Mouse (Mus musculus): ENCODE data around the gene Hsd3b5. TPM values are rescaled to one million over a fixed set of nuclear protein-coding genes. Genes with fewer than 3 reads are reported as not detected.
"Not testable (repeated sequence)": the region's sequence is repeated elsewhere in the genome, so short reads cannot be mapped to it uniquely, and the experiment has no call there.

Gene Hsd3b5
- not detected in 2 replicates for polyA plus RNA-seq (2015; fragmentation: Nextera tagmentation; extraction: Ambion mirVana)

DNA sequence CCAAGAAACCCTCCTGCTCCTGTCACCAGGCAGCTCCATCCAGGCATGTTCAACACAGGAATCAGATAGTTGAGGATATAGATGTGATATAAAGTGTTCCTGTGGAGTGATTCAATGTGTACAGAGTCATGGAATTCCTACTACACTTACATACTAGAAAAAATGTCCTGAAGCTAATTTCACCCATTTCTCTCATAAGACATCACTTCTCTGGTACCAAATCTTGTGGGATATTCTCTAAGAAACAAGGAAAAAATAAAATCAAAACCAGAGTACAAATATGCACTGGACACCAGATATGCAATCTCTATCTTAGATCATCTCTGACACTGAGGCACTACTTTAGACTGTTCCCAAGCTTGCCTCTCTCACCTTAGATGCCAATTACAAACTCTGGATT is at the start of gene Hsd3b5:
Gene Hsd3b5 (minus strand): TSS at position 101 of the 400 bp plus-strand sequence.
- Histone ChIP-seq H3K27me3 (no peaks in the 10 kb centered on the region), H3K4me2 (no peak within 1 kb of the TSS), H3K4me1 (replicated peaks) (no peaks in the 10 kb centered on the region), H3K9ac (no peak within 1 kb of the TSS), H3K4me3 (no peak within 1 kb of the TSS), H3K27ac (replicated peaks) (no peak within 1 kb of the TSS), H3K9me3 (no peaks in the 10 kb centered on the region), H3K36me3 (no peaks in the 10 kb centered on the region)
- no peak for ATAC-seq (ENCODE audit: low read depth)

DNA sequence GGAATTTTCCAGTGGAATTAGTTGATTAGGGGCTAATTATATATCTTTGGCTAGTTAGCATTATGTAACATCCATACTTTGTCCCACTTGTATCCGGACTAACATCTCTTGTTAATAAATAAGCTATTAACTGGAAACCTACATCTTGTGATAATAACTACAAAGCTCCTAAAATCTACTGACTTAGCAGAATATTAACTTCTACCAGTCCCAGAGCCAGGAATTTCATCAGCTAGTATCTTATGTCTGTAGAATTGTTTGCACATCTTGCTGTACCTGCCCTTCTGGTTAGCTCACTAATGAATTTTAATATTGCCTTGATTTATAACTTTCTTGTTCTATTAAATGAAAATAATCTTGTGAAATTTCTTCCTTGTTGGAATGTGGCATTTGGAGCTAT is 5.1 kb upstream of the Hsd3b5 start:
- Histone ChIP-seq H3K27me3 (no peaks in the 10 kb centered on the region), H3K9me3 (no peaks in the 10 kb centered on the region), H3K36me3 (no peaks in the 10 kb centered on the region), H3K27ac (replicated peaks) (no peak overlapping the region), H3K4me2 (no peak overlapping the region), H3K9ac (no peak overlapping the region), H3K4me3 (no peak overlapping the region), H3K4me1 (replicated peaks) (no peaks in the 10 kb centered on the region)
- ATAC-seq (ENCODE audit: low read depth) = no peak
- 98% methylated on average over 1 of the region's 1 CpGs for WGBS

GRCm38 (mm10) chr3:98629633-98630032 is 419 bp downstream of the Hsd3b5 start:
- no peaks in the 10 kb centered on the region for H3K4me1 ChIP-seq (replicated peaks)
- H3K36me3 ChIP-seq = no peaks in the 10 kb centered on the region
- H3K9me3 ChIP-seq = no peaks in the 10 kb centered on the region
- WGBS = 89% methylated on average over 3 of the region's 3 CpGs
- H3K4me3 ChIP-seq = no peak overlapping the region
- no peak for ATAC-seq (ENCODE audit: low read depth)
- H3K4me2 ChIP-seq = no peak overlapping the region
- H3K27ac ChIP-seq (replicated peaks) = no peak overlapping the region
- H3K27me3 ChIP-seq = no peaks in the 10 kb centered on the region
- no peak overlapping the region for H3K9ac ChIP-seq

- H3K27me3 ChIP-seq; H3K27ac ChIP-seq (replicated peaks); H3K4me2 ChIP-seq; H3K9ac ChIP-seq; H3K4me1 ChIP-seq (replicated peaks); H3K4me3 ChIP-seq; ATAC-seq (ENCODE audit: low read depth); H3K9me3 ChIP-seq; H3K36me3 ChIP-seq: not testable (repeated sequence)
- WGBS = 84% methylated on average over 1 of the region's 1 CpGs
Observed at GRCm38 (mm10) chr3:98616786-98617185, 13.3 kb downstream of the Hsd3b5 start.

GRCm38 (mm10) chr3:98616244-98616643 is 13.8 kb downstream of the Hsd3b5 start:
- ATAC-seq (ENCODE audit: low read depth) = 0 out of 2 replicates have a peak, but pooled peaks have one; percentile 32
- not testable (repeated sequence) for H3K9me3 ChIP-seq; H3K4me1 ChIP-seq (replicated peaks); H3K27ac ChIP-seq (replicated peaks); H3K9ac ChIP-seq; H3K4me3 ChIP-seq; H3K36me3 ChIP-seq; H3K27me3 ChIP-seq; H3K4me2 ChIP-seq
- whole genome bisulfite sequencing = 13% methylated on average over 2 of the region's 2 CpGs

DNA sequence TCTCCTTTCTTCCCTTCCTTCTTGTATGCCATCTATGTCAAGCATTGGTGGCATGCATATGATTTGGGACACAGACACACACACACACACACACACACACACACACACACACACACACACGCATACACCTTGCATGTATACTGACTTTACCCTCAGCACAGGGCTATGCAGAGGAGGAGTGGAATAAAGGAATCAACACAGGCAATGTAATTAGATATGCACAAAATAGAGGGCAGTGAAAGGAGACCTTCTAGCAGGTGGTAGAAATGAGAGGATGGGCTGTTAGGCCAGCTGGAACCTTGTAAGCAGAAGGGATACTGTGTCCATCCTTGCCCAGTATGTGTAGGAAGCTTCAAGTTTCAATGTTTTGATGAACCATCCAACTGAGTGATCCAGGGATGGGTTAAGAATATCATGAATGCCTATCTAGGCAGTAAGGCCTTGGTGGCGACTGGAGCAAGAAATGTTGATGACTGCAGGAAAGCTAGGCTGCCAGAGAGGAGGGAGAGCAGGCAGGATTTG is 15.6 kb downstream of the Hsd3b5 start:
- WGBS = 85% methylated on average over 2 of the region's 2 CpGs

GRCm38 (mm10) chr3:98613963-98614362 is 16.1 kb downstream of the Hsd3b5 start:
- Histone ChIP-seq H3K36me3 (no peaks in the 10 kb centered on the region), H3K9ac (no peak overlapping the region)
- no peak for ATAC-seq (ENCODE audit: low read depth)

More for the DNA sequence above, 15.6 kb downstream of the Hsd3b5 start:
- H3K4me2 ChIP-seq; H3K4me3 ChIP-seq; H3K9ac ChIP-seq; H3K4me1 ChIP-seq (replicated peaks); H3K9me3 ChIP-seq; H3K36me3 ChIP-seq; H3K27ac ChIP-seq (replicated peaks); H3K27me3 ChIP-seq; ATAC-seq (ENCODE audit: low read depth): not testable (repeated sequence)

DNA sequence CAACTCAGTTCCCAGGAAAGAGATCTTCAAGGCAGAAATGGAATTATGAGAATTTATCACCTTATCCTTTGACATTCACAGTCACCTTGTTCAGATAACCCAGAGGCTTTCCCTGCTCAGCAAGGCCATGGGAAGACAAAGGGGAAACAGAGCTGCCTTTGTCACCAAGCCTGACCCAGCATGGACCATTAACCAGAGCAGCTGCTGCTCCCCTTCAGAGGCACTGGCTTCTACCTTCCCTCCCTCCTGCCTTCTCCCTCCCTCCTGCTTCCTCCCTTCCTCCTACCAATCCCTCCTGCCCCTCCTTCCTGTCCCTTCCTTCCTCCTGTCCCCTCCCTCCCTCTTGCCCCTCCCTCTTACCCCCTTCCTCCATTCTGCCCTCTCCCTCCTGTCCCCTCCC is 16.5 kb downstream of the Hsd3b5 start:
- H3K4me2 ChIP-seq; H3K9ac ChIP-seq; ATAC-seq (ENCODE audit: low read depth); H3K36me3 ChIP-seq; H3K27me3 ChIP-seq; H3K27ac ChIP-seq (replicated peaks); H3K9me3 ChIP-seq; H3K4me3 ChIP-seq; H3K4me1 ChIP-seq (replicated peaks): not testable (repeated sequence)

More at GRCm38 (mm10) chr3:98613963-98614362, 16.1 kb downstream of the Hsd3b5 start:
- Histone ChIP-seq H3K4me1 (replicated peaks) (no peaks in the 10 kb centered on the region), H3K4me2 (no peak overlapping the region), H3K27ac (replicated peaks) (no peak overlapping the region), H3K27me3 (no peaks in the 10 kb centered on the region), H3K9me3 (no peaks in the 10 kb centered on the region), H3K4me3 (no peak overlapping the region)

DNA sequence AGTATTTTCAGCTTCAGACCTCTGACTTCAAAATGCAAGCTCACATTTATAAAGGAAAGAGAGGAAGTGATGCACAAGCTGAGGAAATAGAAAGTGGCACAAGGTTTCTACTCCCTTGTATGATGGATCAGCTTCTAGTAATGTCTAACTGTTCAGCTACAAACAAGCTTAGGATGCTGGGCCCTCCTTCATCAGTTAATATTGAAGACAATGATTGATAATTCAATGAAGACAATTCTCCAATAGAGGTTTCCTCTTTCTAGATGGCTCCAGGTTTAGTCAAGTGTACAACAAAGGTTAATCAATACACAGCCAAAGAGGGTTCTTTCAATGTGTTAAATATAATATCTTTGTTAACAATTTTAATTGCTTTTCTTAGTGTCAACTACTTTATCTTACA is 41.3 kb downstream of the Hsd3b5 start, which contains the start of gene Gm10681:
Gene Gm10681 (minus strand): TSS at position 101 of the 400 bp plus-strand sequence.
- no peak for ATAC-seq (ENCODE audit: low read depth)
- Histone ChIP-seq H3K4me3 (no peak within 1 kb of the TSS), H3K27ac (replicated peaks) (no peak within 1 kb of the TSS), H3K9me3 (no peaks in the 10 kb centered on the region), H3K36me3 (no peaks in the 10 kb centered on the region), H3K4me2 (no peak within 1 kb of the TSS), H3K9ac (no peak within 1 kb of the TSS), H3K4me1 (replicated peaks) (no peaks in the 10 kb centered on the region), H3K27me3 (no peaks in the 10 kb centered on the region)

DNA sequence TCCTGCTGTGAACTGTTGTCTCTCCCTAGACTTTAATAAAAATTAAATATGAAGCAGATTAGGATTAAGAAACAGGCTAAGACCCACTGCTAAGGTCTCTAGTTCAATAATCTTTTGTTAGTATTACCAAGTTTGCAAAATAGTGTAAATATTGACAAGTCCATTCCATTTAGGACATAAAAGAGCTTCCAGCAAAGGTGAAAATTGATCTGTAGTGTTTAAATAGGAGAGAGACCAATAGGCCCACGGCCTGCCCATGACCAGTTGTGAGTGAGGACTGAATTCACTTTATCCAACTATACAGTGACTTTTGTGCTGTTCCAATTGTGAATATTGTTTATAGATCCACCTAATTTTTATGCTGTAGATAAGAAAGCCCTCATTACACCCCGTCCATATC is 42.3 kb downstream of the Hsd3b5 start:
- 95% methylated on average over 2 of the region's 2 CpGs for WGBS
- H3K9me3 ChIP-seq = no peaks in the 10 kb centered on the region
- H3K4me2 ChIP-seq = no peak overlapping the region
- no peak overlapping the region for H3K4me3 ChIP-seq
- H3K27me3 ChIP-seq = no peaks in the 10 kb centered on the region
- no peak overlapping the region for H3K27ac ChIP-seq (replicated peaks)
- no peak overlapping the region for H3K9ac ChIP-seq
- H3K36me3 ChIP-seq = no peaks in the 10 kb centered on the region
- ATAC-seq (ENCODE audit: low read depth) = no peak
- H3K4me1 ChIP-seq (replicated peaks) = no peaks in the 10 kb centered on the region

DNA sequence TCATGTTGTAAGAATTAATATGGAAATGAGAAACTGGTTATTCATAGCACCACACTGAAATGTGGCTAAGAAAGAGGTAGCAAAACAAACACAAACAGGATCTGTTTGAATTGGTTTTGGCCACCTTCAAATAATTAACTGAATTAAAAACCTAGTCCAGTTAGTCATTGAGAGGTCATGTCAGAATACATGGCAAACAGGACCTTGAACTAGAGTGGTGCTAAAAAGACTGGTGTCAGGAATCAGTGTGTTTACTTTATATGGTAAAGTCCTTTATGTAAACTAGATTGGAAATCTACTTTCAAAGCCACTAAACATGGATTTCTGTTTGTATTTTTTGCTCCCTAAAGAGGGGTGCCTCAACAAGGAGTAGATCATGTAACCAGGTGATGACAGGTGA is 47.4 kb downstream of the Hsd3b5 start:
- not testable (repeated sequence) for H3K9me3 ChIP-seq; H3K4me2 ChIP-seq; H3K9ac ChIP-seq; H3K27me3 ChIP-seq; H3K27ac ChIP-seq (replicated peaks); H3K4me3 ChIP-seq; H3K36me3 ChIP-seq; H3K4me1 ChIP-seq (replicated peaks); ATAC-seq (ENCODE audit: low read depth)

- H3K4me1 ChIP-seq (replicated peaks); H3K9ac ChIP-seq; ATAC-seq (ENCODE audit: low read depth); H3K4me3 ChIP-seq; H3K36me3 ChIP-seq; H3K9me3 ChIP-seq; H3K27ac ChIP-seq (replicated peaks); H3K4me2 ChIP-seq; H3K27me3 ChIP-seq: not testable (repeated sequence)
- WGBS = no CpG with 5 or more reads among the region's 1 CpGs
Observed at GRCm38 (mm10) chr3:98582202-98582601, 47.9 kb downstream of the Hsd3b5 start.

DNA sequence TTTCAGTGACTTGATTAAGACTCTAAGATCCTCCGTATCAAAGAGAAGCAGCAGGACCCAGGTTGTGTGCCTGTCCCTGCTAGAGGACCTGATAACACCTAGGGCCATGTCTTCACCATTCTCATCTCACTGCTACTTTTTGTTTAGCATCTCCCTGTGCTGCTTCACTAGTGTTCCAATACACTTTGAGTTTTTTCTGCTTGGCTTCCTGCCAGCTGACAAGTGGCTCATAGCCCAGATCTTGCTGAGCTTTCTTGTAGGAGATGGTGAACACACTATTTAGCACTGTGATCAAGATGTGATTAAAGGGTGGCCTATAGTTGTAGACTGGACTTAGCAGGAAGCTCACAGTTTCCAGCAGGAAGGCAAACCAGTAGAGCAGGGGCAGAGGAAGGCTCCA is 49.0 kb downstream of the Hsd3b5 start:
- ATAC-seq (ENCODE audit: low read depth); H3K27me3 ChIP-seq; H3K4me1 ChIP-seq (replicated peaks); H3K9ac ChIP-seq; H3K4me2 ChIP-seq; H3K27ac ChIP-seq (replicated peaks); H3K4me3 ChIP-seq; H3K9me3 ChIP-seq; H3K36me3 ChIP-seq: not testable (repeated sequence)
- WGBS = 90% methylated on average over 1 of the region's 1 CpGs

Data from neural tube, embryonic 13.5 days (tissue).